Mouse (Mus musculus) cerebellum, postnatal 10 days (tissue): ENCODE results near the gene Cyb561a3.
"Not testable (repeated sequence)": the region's sequence is repeated elsewhere in the genome, so short reads cannot be mapped to it uniquely, and the experiment has no call there.

ENCODE experiments used
- DNase-seq, 2 experiments: peaks; one replicate each; pipeline ENCODE4 v3.0.0; 2021; ENCODE audit warnings: mixed read lengths in 2 of 2

The Cyb561a3 gene

GRCm38 (mm10) chr19:10576690-10577561 is at the start of gene Cyb561a3, which contains the start of gene Tmem138:
Cyb561a3 (plus strand) TSS chr19:10577172.
Tmem138 (minus strand) TSS chr19:10577362.
- DNase-seq: peak; percentile 95

GRCm38 (mm10) chr19:10530082-10530481 is 46.9 kb upstream of the Cyb561a3 start:
- DNase-seq: no peak

GRCm38 (mm10) chr19:10539454-10539853 is 37.5 kb upstream of the Cyb561a3 start:
- no peak for DNase-seq

GRCm38 (mm10) chr19:10555624-10556510 is 21.1 kb upstream of the Cyb561a3 start, which contains the start of gene Tmem216:
Tmem216 (minus strand) TSS chr19:10556238.
- DNase-seq: peak; percentile 88 to 92

- DNase-seq: no peak
These were observed 20.0 kb upstream of the Cyb561a3 start for GRCm38 (mm10) chr19:10557001-10557400.

GRCm38 (mm10) chr19:10557430-10557829 is 19.5 kb upstream of the Cyb561a3 start:
- DNase-seq: no peak

GRCm38 (mm10) chr19:10557837-10558375 is 19.1 kb upstream of the Cyb561a3 start:
- not testable (repeated sequence) for DNase-seq

- no peak for DNase-seq
These were observed 16.9 kb upstream of the Cyb561a3 start for GRCm38 (mm10) chr19:10560108-10560507.

GRCm38 (mm10) chr19:10561558-10562314 is 15.2 kb upstream of the Cyb561a3 start:
- DNase-seq: no peak

- no peak for DNase-seq
These were observed 14.6 kb upstream of the Cyb561a3 start for GRCm38 (mm10) chr19:10562351-10562750.

- DNase-seq: no peak
These were observed 12.7 kb upstream of the Cyb561a3 start for GRCm38 (mm10) chr19:10564278-10564677.

GRCm38 (mm10) chr19:10565217-10565616 is 11.8 kb upstream of the Cyb561a3 start:
- no peak for DNase-seq

- DNase-seq: no peak
These were observed 7.3 kb upstream of the Cyb561a3 start for GRCm38 (mm10) chr19:10569627-10570026.

- DNase-seq: no peak
These were observed 3.1 kb downstream of the Cyb561a3 start for GRCm38 (mm10) chr19:10580102-10580501.

GRCm38 (mm10) chr19:10580761-10581160 is 3.8 kb downstream of the Cyb561a3 start:
- no peak for DNase-seq

- no peak for DNase-seq
These were observed 5.0 kb downstream of the Cyb561a3 start for GRCm38 (mm10) chr19:10581984-10582383.

GRCm38 (mm10) chr19:10583550-10584146 is 6.7 kb downstream of the Cyb561a3 start:
- no peak for DNase-seq

- no peak for DNase-seq
These were observed 8.1 kb downstream of the Cyb561a3 start for GRCm38 (mm10) chr19:10585112-10585511.

- no peak for DNase-seq
These were observed 10.3 kb downstream of the Cyb561a3 start for GRCm38 (mm10) chr19:10587231-10587630.

- no peak for DNase-seq
These were observed 12.3 kb downstream of the Cyb561a3 start for GRCm38 (mm10) chr19:10589127-10589857.

GRCm38 (mm10) chr19:10590301-10590700 is 13.3 kb downstream of the Cyb561a3 start:
- no peak for DNase-seq
